Mouse (Mus musculus) Patski (cell line): ENCODE measurements around the gene Scimp. TPM values are rescaled to one million over a fixed set of nuclear protein-coding genes. Genes with fewer than 3 reads are reported as not detected.

Experiments used
- ATAC-seq: fragments of 100-300 bp; one replicate; pipeline ENCODE4 v1.8.0; 2021
- CTCF ChIA-PET: fragments of 350-600 bp; sonication (Branson Sonifier 250); formaldehyde crosslinking; loops from one replicate; lab custom pipeline; 2022; ENCODE audit warnings: inconsistent platforms; lab: Charles Lee
- POLR2A ChIA-PET: fragments of 350-600 bp; sonication (Branson Sonifier 250); formaldehyde crosslinking; loops from one replicate; lab custom pipeline; 2022; ENCODE audit warnings: antibody characterized with exemption, inconsistent platforms; lab: Charles Lee
- DNase-seq: peaks from one replicate; pipeline ENCODE4 v3.0.0-alpha.2; 2011; ENCODE audit warnings: low read depth, low spot score
- H3K27me3 ChIP-seq: fragments of 371-371 bp; one replicate; pipeline ENCODE4 v1.5.1; 2021
- CTCF ChIP-seq: fragments of 100-300 bp; IDR thresholded peaks from one replicate; pipeline ENCODE4 v1.5.1; 2021
- in situ Hi-C: fragments of 300-500 bp; cut with MboI; formaldehyde crosslinking; loops from 3 replicates; pipeline ENCODE4 v1.11.1; 2018; ENCODE audit warnings: low pct_unique_long_range_greater_than_20kb, mixed read lengths
- polyA plus RNA-seq: library from polyadenylated mRNA; unstranded; gene quantifications from one replicate; pipeline ENCODE4 v1.2.3, GENCODE M21; 2021

Scimp gene
- polyA plus RNA-seq, 1 experiment from 2014 or later: 0.05 TPM

GRCm38 (mm10) chr11:70752337-70753017 is 59.9 kb downstream of the Scimp start:
- DNase-seq: no peak
- no peak for TF ChIP-seq CTCF
- no peak for ATAC-seq
- peaks cover 3% of the 10 kb centered on the region for H3K27me3 ChIP-seq
- CTCF ChIA-PET: no interaction called here
- POLR2A ChIA-PET: no interaction called here
- in situ Hi-C loops: loop anchor here (5.0 to 10.0 kb wide), 4 partner anchors 65 to 338 kb away; partner anchors contain the start of genes Camta2, Gltpd2 and Pelp1

- DNase-seq: no peak
- POLR2A ChIA-PET: interaction anchor here (0.5 kb wide), 1 partner anchor 101 kb away, joined by 3 read pairs; the partner anchor contains the start of genes Rnf167 and Slc25a11
- in situ Hi-C loops: no loop called here
- CTCF ChIA-PET: interaction anchor here (0.7 kb wide), 1 partner anchor 22 kb away, joined by 3 read pairs; no protein-coding TSS in a partner anchor
- no peak for TF ChIP-seq CTCF
- no peak for ATAC-seq
- H3K27me3 ChIP-seq: peaks cover 3% of the 10 kb centered on the region
These were observed 64.4 kb downstream of the Scimp start for GRCm38 (mm10) chr11:70747876-70748545.

- peaks cover 2% of the 10 kb centered on the region for H3K27me3 ChIP-seq
- no peak for ATAC-seq
- CTCF ChIA-PET: interaction anchor here (1.3 to 1.4 kb wide), 2 partner anchors 9 to 14 kb away, joined by 3 to 5 read pairs; no protein-coding TSS in a partner anchor
- DNase-seq: no peak
- no peak for TF ChIP-seq CTCF
- POLR2A ChIA-PET: no interaction called here
- in situ Hi-C loops: no loop called here
These were observed 66.8 kb downstream of the Scimp start for GRCm38 (mm10) chr11:70745636-70746035.

- TF ChIP-seq CTCF: no peak
- no peaks in the 10 kb centered on the region for H3K27me3 ChIP-seq
- POLR2A ChIA-PET: interaction anchor here (0.6 to 1.2 kb wide), 2 partner anchors 19 to 21 kb away, joined by 3 to 4 read pairs; no protein-coding TSS in a partner anchor
- ATAC-seq (no peak), DNase-seq (no peak)
- CTCF ChIA-PET: interaction anchor here (1.2 to 1.8 kb wide), 2 partner anchors 15 to 61 kb away, joined by 3 to 4 read pairs; no protein-coding TSS in a partner anchor
- in situ Hi-C loops: no loop called here
These were observed 69.6 kb downstream of the Scimp start for GRCm38 (mm10) chr11:70742581-70743459.

GRCm38 (mm10) chr11:70742117-70742516 is 70.3 kb downstream of the Scimp start:
- ChIA-PET CTCF (interaction anchor here (1.2 to 1.8 kb wide), 2 partner anchors 14 to 60 kb away, joined by 3 to 4 read pairs; no protein-coding TSS in a partner anchor), POLR2A (interaction anchor here (1.7 kb wide), 1 partner anchor 26 kb away, joined by 3 read pairs; no protein-coding TSS in a partner anchor)
- DNase-seq: no peak
- TF ChIP-seq CTCF: no peak
- H3K27me3 ChIP-seq: no peaks in the 10 kb centered on the region
- ATAC-seq: no peak
- in situ Hi-C loops: no loop called here

GRCm38 (mm10) chr11:70741603-70742002 is 70.8 kb downstream of the Scimp start:
- POLR2A ChIA-PET: interaction anchor here (1.7 kb wide), 1 partner anchor 26 kb away, joined by 3 read pairs; no protein-coding TSS in a partner anchor
- TF ChIP-seq CTCF: no peak
- DNase-seq (no peak), ATAC-seq (no peak)
- CTCF ChIA-PET: interaction anchor here (1.8 kb wide), 1 partner anchor 59 kb away, joined by 4 read pairs; no protein-coding TSS in a partner anchor
- in situ Hi-C loops: no loop called here
- H3K27me3 ChIP-seq: no peaks in the 10 kb centered on the region

Other genes with a start within 250 kb of the Scimp start
- gene Mink1, start 249.7 kb downstream of the Scimp start, polyA plus RNA-seq: 63.2 TPM
- not detected for gene 4930544D05Rik, start 196.7 kb downstream of the Scimp start, polyA plus RNA-seq
- gene Chrne, start 193.4 kb downstream of the Scimp start, polyA plus RNA-seq: not detected
- gene Gp1ba, start 173.5 kb downstream of the Scimp start, polyA plus RNA-seq: 0.39 TPM
- 37.0 TPM for gene Rnf167, start 165.4 kb downstream of the Scimp start, polyA plus RNA-seq
- gene Slc25a11, start 165.1 kb downstream of the Scimp start, polyA plus RNA-seq: 152 TPM
- 1,032 TPM for gene Pfn1, start 157.9 kb downstream of the Scimp start, polyA plus RNA-seq
- gene Eno3, start 155.4 kb downstream of the Scimp start, polyA plus RNA-seq: 16.2 TPM
- 155 TPM for gene Spag7, start 143.2 kb downstream of the Scimp start, polyA plus RNA-seq
- 22.2 TPM for gene Camta2, start 124.5 kb downstream of the Scimp start, polyA plus RNA-seq
- gene Inca1, start 112.4 kb downstream of the Scimp start, polyA plus RNA-seq: 2.5 TPM
- 126 TPM for gene Kif1c, start 112.0 kb downstream of the Scimp start, polyA plus RNA-seq
- gene Zfp3, start 48.4 kb downstream of the Scimp start, polyA plus RNA-seq: 7.9 TPM
- 48.8 TPM for gene Rabep1, start 32.2 kb upstream of the Scimp start, polyA plus RNA-seq
- 128 TPM for gene Nup88, start 157.4 kb upstream of the Scimp start, polyA plus RNA-seq
- 51.8 TPM for gene Rpain, start 157.6 kb upstream of the Scimp start, polyA plus RNA-seq
- 248 TPM for gene C1qbp, start 170.4 kb upstream of the Scimp start, polyA plus RNA-seq
- gene Dhx33, start 191.9 kb upstream of the Scimp start, polyA plus RNA-seq: 20.9 TPM
- gene Mis12, start 207.0 kb upstream of the Scimp start, polyA plus RNA-seq: 30.3 TPM
- gene Derl2, start 207.3 kb upstream of the Scimp start, polyA plus RNA-seq: 35.1 TPM
- gene 6330403K07Rik, start 220.9 kb upstream of the Scimp start, polyA plus RNA-seq: 0.41 TPM